Mouse (Mus musculus): Measurements from ENCODE around the gene Rsad2. TPM values are rescaled to one million over a fixed set of nuclear protein-coding genes. Genes with fewer than 3 reads are reported as not detected.

Rsad2 gene
- polyA plus RNA-seq, 1 experiment from 2014 or later, result 1.5 TPM

DNA sequence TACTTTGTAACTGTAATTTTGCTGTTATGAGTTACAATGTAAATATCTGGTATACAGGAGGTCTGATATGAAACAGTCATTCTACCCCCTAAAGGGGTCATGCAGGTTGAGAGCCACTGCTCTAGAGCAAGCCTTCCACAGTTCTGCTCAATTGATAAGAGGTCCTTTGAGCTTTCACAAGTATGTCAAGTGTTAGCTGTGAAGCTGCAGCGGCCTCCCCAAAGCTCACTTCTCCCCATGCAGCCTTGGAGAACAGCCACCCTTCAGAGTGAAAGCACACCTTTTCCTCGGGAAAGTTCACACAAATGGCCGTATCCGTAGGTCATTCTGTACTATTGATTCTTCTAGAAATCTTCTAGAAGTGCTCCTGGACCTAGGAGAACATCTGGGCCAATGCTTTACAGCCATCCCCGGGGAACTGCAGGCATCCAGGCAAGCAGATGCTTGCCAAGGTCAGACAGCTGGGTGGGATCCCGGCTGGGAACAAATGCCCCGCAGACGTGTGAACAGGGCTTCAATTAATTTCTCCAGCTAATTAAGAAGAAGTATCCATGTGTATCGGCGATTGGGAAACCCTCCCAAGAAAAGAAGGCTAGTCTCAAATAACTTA lies 44.3 kb downstream of the Rsad2 start:
- 68% methylated on average over 10 of the region's 10 CpGs for WGBS
- H3K9me3 ChIP-seq, result no peaks in the 10 kb centered on the region
- no peak overlapping the region for H3K4me3 ChIP-seq (replicated peaks)
- no peak overlapping the region for H3K9ac ChIP-seq
- ATAC-seq (ENCODE audit: insufficient read depth, low FRiP score, low read depth), result no peak
- H3K4me2 ChIP-seq, result no peak overlapping the region; the same call in 1 of the 2 replicates
- no peaks in the 10 kb centered on the region for H3K36me3 ChIP-seq
- peaks cover 13% of the 10 kb centered on the region; the same call in 1 of the 2 replicates for H3K4me1 ChIP-seq
- no peaks in the 10 kb centered on the region for H3K27me3 ChIP-seq (replicated peaks)
- no peak overlapping the region for H3K27ac ChIP-seq

DNA sequence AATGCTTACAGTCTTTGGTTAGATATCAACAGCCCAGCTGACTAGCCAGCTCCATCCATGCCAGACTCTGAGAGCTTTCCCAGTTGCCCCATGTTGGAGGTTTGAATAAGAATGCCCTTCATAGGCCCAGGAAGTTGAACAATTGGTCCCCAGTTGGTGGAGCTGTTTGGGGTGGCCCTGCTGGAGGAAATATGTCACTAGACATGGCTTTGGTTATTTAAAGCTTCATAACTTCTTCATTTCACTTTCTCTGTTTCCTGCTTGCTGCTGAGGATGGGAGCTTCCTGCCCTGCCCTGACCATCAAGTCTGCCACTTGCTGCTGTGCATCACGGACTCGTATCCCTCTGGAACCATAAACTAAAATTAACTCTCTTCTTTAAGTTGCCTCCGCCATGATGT lies 45.8 kb downstream of the Rsad2 start:
- no peak overlapping the region for H3K27ac ChIP-seq
- H3K4me3 ChIP-seq (replicated peaks), result no peak overlapping the region
- WGBS, result 68% methylated on average over 3 of the region's 3 CpGs
- H3K27me3 ChIP-seq (replicated peaks), result no peaks in the 10 kb centered on the region
- H3K4me2 ChIP-seq, result no peak overlapping the region
- peaks cover 17% of the 10 kb centered on the region; the same call in 1 of the 2 replicates for H3K4me1 ChIP-seq
- ATAC-seq (ENCODE audit: insufficient read depth, low FRiP score, low read depth), result no peak
- H3K9me3 ChIP-seq, result no peaks in the 10 kb centered on the region
- no peaks in the 10 kb centered on the region for H3K36me3 ChIP-seq
- H3K9ac ChIP-seq, result no peak overlapping the region

DNA sequence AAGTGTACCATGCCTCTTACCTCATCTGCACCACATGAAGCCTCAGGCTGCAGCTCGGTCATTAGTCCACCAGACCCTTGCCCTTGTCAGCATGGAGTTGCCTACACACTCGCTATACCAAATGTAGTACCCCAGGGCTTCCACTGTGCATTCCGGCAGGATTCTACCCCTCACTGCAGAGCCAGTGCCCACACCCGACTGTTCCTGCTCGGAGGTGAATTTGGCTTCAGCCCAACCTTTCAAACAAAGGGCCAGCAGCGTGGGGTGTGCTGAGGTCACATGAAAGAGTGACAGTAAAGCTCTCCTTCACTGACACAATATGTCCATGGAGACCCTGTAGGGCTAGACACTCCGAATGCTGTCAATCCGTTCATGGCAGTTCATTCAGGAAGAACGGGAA lies 47.5 kb downstream of the Rsad2 start:
- Histone ChIP-seq H3K27me3 (replicated peaks) (no peaks in the 10 kb centered on the region), H3K4me1 (peaks cover 18% of the 10 kb centered on the region), H3K27ac (no peak overlapping the region), H3K9ac (no peak overlapping the region), H3K9me3 (no peaks in the 10 kb centered on the region), H3K36me3 (no peaks in the 10 kb centered on the region), H3K4me2 (no peak overlapping the region), H3K4me3 (replicated peaks) (no peak overlapping the region)
- 72% methylated on average over 9 of the region's 9 CpGs for whole genome bisulfite sequencing
- ATAC-seq (ENCODE audit: insufficient read depth, low FRiP score, low read depth), result no peak

DNA sequence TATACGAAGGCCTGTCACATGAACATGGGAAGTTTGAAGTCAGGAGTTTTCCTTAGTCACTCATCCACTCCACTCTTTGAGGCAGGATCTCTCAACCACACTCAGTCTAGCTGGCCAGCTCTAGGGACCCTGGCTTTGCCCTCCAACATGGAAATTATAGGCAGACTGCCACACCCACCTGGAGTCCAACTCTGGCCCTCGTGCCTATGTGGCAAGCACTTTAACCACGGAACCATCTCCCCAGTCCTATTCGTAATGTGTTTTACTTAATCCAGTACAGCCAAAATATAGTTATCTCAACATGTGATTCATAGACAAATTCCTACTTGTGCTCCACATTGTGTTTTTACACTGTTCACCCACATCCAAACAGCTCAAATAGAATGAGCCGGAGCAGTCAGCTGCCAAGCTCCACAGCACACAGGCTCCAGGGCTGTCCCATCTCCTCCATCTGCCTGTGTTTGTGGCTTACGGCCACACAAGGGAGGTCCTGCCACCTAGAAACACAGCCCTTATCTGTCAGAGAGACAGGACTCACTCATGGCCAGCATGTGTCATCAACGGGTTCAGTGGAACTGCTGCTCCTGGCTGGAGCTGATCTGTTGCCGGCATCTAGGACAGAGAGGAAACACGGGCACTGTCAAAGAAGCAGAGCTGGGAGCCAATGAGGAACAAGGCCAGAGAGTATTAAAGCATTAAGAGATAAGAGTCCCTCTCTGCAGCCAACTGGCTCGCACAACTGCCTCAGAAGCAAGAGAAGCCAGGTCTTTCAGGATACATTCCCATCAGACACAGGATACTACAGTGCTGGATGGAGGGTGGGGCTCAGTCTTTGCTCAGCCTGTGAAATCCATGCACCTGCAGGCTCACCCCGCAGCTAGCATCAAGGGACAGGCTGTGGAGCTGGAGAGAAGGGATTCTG lies 51.2 kb downstream of the Rsad2 start:
- Histone ChIP-seq H3K4me3 (replicated peaks) (no peak overlapping the region), H3K27ac (no peak overlapping the region; the same call in 1 of the 2 replicates), H3K9ac (no peak overlapping the region), H3K4me1 (peaks cover 13% of the 10 kb centered on the region), H3K36me3 (no peaks in the 10 kb centered on the region), H3K9me3 (no peaks in the 10 kb centered on the region), H3K27me3 (replicated peaks) (no peaks in the 10 kb centered on the region), H3K4me2 (no peak overlapping the region)
- no peak for ATAC-seq (ENCODE audit: insufficient read depth, low FRiP score, low read depth)
- WGBS, result 56% methylated on average over 11 of the region's 11 CpGs

DNA sequence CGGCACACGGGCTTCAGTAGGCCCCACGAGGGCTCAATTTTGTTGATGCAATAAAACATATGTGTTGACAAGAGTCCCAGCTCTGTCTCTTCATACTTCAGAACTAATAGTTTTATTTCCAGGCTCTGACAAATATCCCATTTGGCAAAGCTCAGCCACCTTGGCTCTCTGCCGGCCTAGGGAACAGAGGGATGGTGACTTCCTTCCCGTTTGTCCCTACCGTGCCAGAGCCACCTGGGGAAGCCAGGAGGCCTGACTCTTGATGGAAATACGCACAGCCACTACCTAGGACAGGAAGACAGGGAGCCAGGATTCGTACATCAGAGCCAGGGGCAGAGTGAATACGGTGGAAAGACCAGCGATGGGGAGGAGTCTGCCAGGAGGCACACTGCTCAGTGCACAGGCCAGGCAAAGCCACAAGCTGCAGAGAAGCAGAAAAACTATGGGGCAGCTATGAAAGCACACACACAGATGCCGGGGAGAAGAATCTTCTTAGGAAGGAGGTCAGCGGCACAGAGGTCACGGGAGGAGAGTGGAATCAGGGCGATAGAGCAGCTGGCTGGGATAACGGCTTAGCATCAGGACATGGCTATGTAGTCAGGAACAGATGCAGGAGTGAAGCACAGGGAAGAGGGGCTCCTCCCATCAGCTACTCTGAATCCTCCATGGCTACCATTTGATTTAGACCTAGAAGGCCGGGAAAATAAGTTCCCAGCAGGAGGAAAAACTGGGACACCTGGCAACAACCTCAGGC lies 52.7 kb downstream of the Rsad2 start:
- Histone ChIP-seq H3K4me3 (replicated peaks) (no peak overlapping the region), H3K4me2 (no peak overlapping the region), H3K4me1 (peaks cover 13% of the 10 kb centered on the region), H3K9me3 (no peaks in the 10 kb centered on the region), H3K36me3 (no peaks in the 10 kb centered on the region), H3K9ac (no peak overlapping the region), H3K27me3 (replicated peaks) (no peaks in the 10 kb centered on the region), H3K27ac (no peak overlapping the region; the same call in 1 of the 2 replicates)
- 71% methylated on average over 16 of the region's 16 CpGs for WGBS
- no peak for ATAC-seq (ENCODE audit: insufficient read depth, low FRiP score, low read depth)

DNA sequence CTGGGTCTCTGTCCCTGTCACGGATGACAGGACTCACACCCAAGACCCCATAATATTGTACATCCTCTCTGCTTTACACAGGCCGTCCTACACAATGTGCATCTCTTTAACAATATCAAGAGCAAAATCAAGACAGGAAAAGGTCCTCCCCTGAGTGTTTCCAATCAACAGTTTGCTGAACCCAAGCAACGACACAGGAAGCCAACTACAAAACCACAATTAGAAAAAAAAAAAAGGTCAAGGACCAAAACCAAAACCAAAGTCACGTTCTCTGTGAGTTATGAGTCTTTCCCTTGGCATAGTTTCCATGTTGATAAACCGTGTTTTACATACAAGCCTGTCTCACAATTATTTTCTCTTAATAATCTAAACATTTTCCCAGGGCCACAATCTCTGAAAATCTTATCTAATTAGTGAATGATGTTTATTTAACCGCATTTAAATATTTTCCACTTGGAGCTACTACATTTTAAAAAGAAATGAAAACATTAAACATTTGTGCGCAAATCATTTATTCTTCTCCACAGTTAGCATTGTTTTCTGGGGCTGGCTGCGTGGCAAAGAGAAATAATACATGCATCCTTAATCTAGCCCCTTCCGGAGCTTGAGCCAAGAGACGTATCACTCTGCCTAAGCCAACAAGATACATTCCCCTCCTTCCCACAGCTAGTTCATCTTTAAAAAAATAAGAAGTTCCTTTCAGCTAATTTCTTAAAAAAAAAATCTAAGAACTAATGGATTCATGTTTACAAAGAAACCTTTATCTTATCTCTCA lies 54.4 kb downstream of the Rsad2 start:
- WGBS, result 55% methylated on average over 10 of the region's 10 CpGs
- no peaks in the 10 kb centered on the region for H3K36me3 ChIP-seq
- ATAC-seq (ENCODE audit: insufficient read depth, low FRiP score, low read depth), result no peak
- no peak overlapping the region for H3K4me2 ChIP-seq
- peaks cover 13% of the 10 kb centered on the region for H3K4me1 ChIP-seq
- H3K27ac ChIP-seq, result no peak overlapping the region
- no peak overlapping the region for H3K4me3 ChIP-seq (replicated peaks)
- no peak overlapping the region for H3K9ac ChIP-seq
- H3K9me3 ChIP-seq, result no peaks in the 10 kb centered on the region
- H3K27me3 ChIP-seq (replicated peaks), result no peaks in the 10 kb centered on the region

DNA sequence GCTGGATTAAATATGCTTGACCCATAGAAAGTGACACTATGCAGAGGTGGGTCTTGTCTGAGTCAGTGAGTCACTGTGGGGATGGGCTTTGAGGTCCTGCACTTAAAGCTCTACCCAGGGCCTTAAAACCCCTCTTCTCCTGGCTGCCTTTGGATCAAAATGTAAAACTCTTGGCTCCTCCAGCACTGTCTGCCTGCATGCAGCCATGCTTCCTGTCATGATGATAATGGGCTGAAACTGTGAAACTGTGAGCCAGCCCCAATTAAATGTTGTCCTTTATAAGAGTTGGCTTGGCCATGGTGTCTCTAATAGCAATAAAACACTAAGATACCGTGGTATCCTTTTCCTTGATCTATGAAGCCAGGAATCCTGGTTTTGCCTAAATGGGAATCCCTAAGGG lies 55.0 kb downstream of the Rsad2 start:
- Histone ChIP-seq H3K27me3 (replicated peaks) (no peaks in the 10 kb centered on the region), H3K36me3 (no peaks in the 10 kb centered on the region), H3K4me3 (replicated peaks) (no peak overlapping the region), H3K4me1 (peaks cover 13% of the 10 kb centered on the region), H3K9me3 (no peaks in the 10 kb centered on the region), H3K9ac (no peak overlapping the region), H3K4me2 (no peak overlapping the region), H3K27ac (no peak overlapping the region)
- ATAC-seq (ENCODE audit: insufficient read depth, low FRiP score, low read depth), result no peak
- 71% methylated on average over 1 of the region's 1 CpGs for WGBS

DNA sequence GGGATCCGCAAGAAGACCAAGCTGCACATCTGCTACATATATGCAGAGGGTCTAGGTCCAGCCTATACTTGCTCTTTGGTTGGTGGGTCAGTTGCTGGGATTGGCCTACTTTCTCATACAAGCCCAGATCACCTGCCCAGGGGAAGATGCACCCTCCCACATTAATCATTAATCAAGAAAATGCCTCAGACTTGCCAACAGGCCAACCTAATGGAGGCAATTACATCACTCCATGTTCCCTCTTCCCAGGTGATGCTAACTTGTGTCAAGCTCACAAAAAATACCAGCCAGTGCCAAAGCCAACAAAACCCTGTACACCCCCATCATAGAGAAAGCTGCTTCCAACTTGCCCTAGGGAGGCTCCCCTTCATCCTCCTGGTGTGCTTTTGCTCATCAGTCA lies 55.5 kb downstream of the Rsad2 start:
- H3K4me2 ChIP-seq, result no peak overlapping the region
- H3K9me3 ChIP-seq, result no peaks in the 10 kb centered on the region
- H3K9ac ChIP-seq, result no peak overlapping the region
- no peak for ATAC-seq (ENCODE audit: insufficient read depth, low FRiP score, low read depth)
- H3K4me3 ChIP-seq (replicated peaks), result no peak overlapping the region
- WGBS, result 96% methylated on average over 1 of the region's 1 CpGs
- H3K4me1 ChIP-seq, result peaks cover 10% of the 10 kb centered on the region
- no peaks in the 10 kb centered on the region for H3K27me3 ChIP-seq (replicated peaks)
- no peaks in the 10 kb centered on the region for H3K36me3 ChIP-seq
- no peak overlapping the region for H3K27ac ChIP-seq

DNA sequence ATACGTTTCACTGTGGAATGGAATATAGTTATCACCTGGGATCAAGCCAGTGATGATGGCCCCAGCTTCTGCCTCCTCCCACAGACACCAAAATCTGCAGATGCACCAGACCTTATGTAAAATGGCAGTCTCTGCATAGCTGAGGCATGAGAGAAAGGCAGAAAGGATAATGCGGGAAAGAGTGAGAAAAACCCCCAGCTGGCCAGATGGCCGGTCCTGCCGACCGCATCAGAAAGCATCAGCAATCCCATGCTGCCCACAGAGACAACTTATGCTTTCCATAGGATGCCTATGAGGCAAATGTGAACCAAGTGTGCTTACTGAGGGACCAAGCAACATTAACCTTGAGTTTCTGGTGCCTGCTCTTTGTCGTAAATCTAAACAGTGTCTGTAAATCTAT lies 56.9 kb downstream of the Rsad2 start:
- 83% methylated on average over 6 of the region's 6 CpGs for WGBS
- H3K4me3 ChIP-seq (replicated peaks), result no peak overlapping the region
- no peak overlapping the region for H3K9ac ChIP-seq
- no peak overlapping the region for H3K4me2 ChIP-seq
- no peak overlapping the region for H3K27ac ChIP-seq
- no peak for ATAC-seq (ENCODE audit: insufficient read depth, low FRiP score, low read depth)
- no peaks in the 10 kb centered on the region for H3K27me3 ChIP-seq (replicated peaks)
- H3K36me3 ChIP-seq, result no peaks in the 10 kb centered on the region
- no peaks in the 10 kb centered on the region for H3K9me3 ChIP-seq
- no peaks in the 10 kb centered on the region for H3K4me1 ChIP-seq

DNA sequence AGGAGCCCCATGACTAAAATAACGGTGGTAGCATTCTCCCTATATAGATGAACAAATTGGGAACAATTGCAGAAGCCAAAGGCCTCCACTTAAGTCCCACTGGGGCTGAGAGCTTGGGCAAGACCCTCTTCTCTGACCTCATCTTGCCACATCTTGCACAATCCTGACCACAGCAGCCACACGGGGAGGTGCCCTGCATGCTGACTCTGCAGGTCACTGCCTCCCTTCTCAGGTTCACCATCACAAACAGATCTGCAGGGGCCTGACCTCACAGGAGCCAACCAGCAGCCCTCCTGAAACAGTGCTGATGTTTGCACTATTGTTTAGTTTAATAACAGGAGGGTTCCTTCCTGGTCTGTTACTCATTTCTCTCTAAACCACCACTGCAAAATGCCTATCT lies 57.7 kb downstream of the Rsad2 start:
- no peak overlapping the region for H3K4me3 ChIP-seq (replicated peaks)
- no peaks in the 10 kb centered on the region for H3K27me3 ChIP-seq (replicated peaks)
- 52% methylated on average over 2 of the region's 2 CpGs for WGBS
- H3K27ac ChIP-seq, result no peak overlapping the region
- no peak overlapping the region for H3K9ac ChIP-seq
- no peaks in the 10 kb centered on the region for H3K9me3 ChIP-seq
- ATAC-seq (ENCODE audit: insufficient read depth, low FRiP score, low read depth), result no peak
- H3K4me1 ChIP-seq, result no peaks in the 10 kb centered on the region
- H3K36me3 ChIP-seq, result no peaks in the 10 kb centered on the region
- H3K4me2 ChIP-seq, result no peak overlapping the region

Data from stomach, embryonic 15.5 days (tissue).